In genomic region chr10:4105676-4106528, GRCm38 (mm10) we compare ENCODE assay signal across 9 mouse cellular contexts.
DNase-seq lines count a peak whose midpoint lies in the region; ATAC-seq lines count a peak whose summit lies in the region.
"Had no signal": no experiment of that assay in that cellular context is flagged by ENCODE, and none has a peak within 500 bp of the region (broad histone marks: within the 10 kb centered on the region; RNA-seq: fewer than 3 reads in every experiment).

No protein-coding gene starts in this region.

- 32% methylated on average over 10 of the region's 10 CpGs for WGBS in embryonic facial prominence, embryonic 14.5 days
- 16% methylated on average over 10 of the region's 10 CpGs for WGBS in hindbrain, embryonic 16.5 days

- no peaks in the 10 kb centered on the region for H3K27me3 ChIP-seq in embryonic facial prominence, embryonic 14.5 days (replicated peaks; ENCODE audit: control insufficient read depth, insufficient read depth, low read length)
- H3K27me3 ChIP-seq in hindbrain, embryonic 16.5 days (replicated peaks; ENCODE audit: control insufficient read depth, insufficient read depth, low read length) = no peaks in the 10 kb centered on the region

- peak overlapping the region; percentile 39; the same call in 1 of the 2 replicates for H3K27ac ChIP-seq in embryonic facial prominence, embryonic 14.5 days (replicated peaks; ENCODE audit: low read depth, low read length)
- peak overlapping the region; percentile 36 for H3K27ac ChIP-seq in hindbrain, embryonic 16.5 days (ENCODE audit: low read depth, low read length)

- intact Hi-C loops in heart, postnatal 25 days (cut with DNase I) = no loop called here

- peaks cover 14% of the 10 kb centered on the region for H3K4me1 ChIP-seq in embryonic facial prominence, embryonic 14.5 days (ENCODE audit: control insufficient read depth, insufficient read depth, low read length)
- H3K4me1 ChIP-seq in hindbrain, embryonic 16.5 days (ENCODE audit: control insufficient read depth, insufficient read depth, low read depth, low read length) = peaks cover 13% of the 10 kb centered on the region

- H3K9me3 ChIP-seq in embryonic facial prominence, embryonic 14.5 days (ENCODE audit: control insufficient read depth, low read length) = no peaks in the 10 kb centered on the region
- no peaks in the 10 kb centered on the region for H3K9me3 ChIP-seq in hindbrain, embryonic 16.5 days (ENCODE audit: control insufficient read depth, low read length)
- H3K9me3 ChIP-seq: G1E had no signal

- no peak overlapping the region for H3K4me2 ChIP-seq in embryonic facial prominence, embryonic 14.5 days (ENCODE audit: low read depth, low read length)
- H3K4me2 ChIP-seq in hindbrain, embryonic 16.5 days (ENCODE audit: low read length) = peak overlapping the region; percentile 42

- H3K4me3 ChIP-seq in embryonic facial prominence, embryonic 14.5 days (ENCODE audit: low read depth, low read length) = no peak overlapping the region
- H3K4me3 ChIP-seq in hindbrain, embryonic 16.5 days (ENCODE audit: low read length) = no peak overlapping the region

- H3K36me3 ChIP-seq in embryonic facial prominence, embryonic 14.5 days (ENCODE audit: control insufficient read depth, insufficient read depth, low read length) = no peaks in the 10 kb centered on the region
- H3K36me3 ChIP-seq in hindbrain, embryonic 16.5 days (ENCODE audit: control insufficient read depth, insufficient read depth, low read length) = no peaks in the 10 kb centered on the region

- no peak overlapping the region for H3K9ac ChIP-seq in embryonic facial prominence, embryonic 14.5 days (ENCODE audit: low read depth, low read length)
- 0 out of 2 replicates have a peak overlapping the region, but pooled peaks have one; percentile 26 for H3K9ac ChIP-seq in hindbrain, embryonic 16.5 days (ENCODE audit: low read depth, low read length)

- peak; percentile 75 for ATAC-seq in embryonic facial prominence, embryonic 14.5 days (ENCODE audit: low read depth)
- peak; percentile 34 for ATAC-seq in hindbrain, embryonic 16.5 days

- DNase-seq in heart, adult 8-10 months (ENCODE audit: low spot score) = peak; percentile 26
- DNase-seq in heart, postnatal 25 days (ENCODE audit: low spot score) = no peak
- peak; percentile 84 for DNase-seq in embryonic facial prominence, embryonic 14.5 days (ENCODE audit: low spot score)
- DNase-seq in mesoderm, embryonic 11.5 days (ENCODE audit: low read depth, low spot score) = peak; percentile 67
- no peak for DNase-seq in testis, postnatal 14 days (ENCODE audit: low spot score)
- DNase-seq in thymus, postnatal 36 days = no peak
- DNase-seq in left cerebral cortex, adult 18-20 months (ENCODE audit: low spot score in 2 of 2) = no peak

Comparison
In these comparisons a context has a peak if more than half of its experiments do, and no peak if none do; other contexts are left out.
1. DNase-seq: peak in heart, adult 8-10 months (single experiment), embryonic facial prominence, embryonic 14.5 days (single experiment) and mesoderm, embryonic 11.5 days (single experiment); none in heart, postnatal 25 days (single experiment), testis, postnatal 14 days (single experiment), thymus, postnatal 36 days (0 of 2) and left cerebral cortex, adult 18-20 months (0 of 2).